Mouse (Mus musculus): ENCODE measurements at regions not wholly inside any gene's neighbourhood (a gene's known extent, or its start where the extent isn't known, plus 50 kb on each side); places are given as distances from the start of the nearest gene placed in this dataset.

DNA sequence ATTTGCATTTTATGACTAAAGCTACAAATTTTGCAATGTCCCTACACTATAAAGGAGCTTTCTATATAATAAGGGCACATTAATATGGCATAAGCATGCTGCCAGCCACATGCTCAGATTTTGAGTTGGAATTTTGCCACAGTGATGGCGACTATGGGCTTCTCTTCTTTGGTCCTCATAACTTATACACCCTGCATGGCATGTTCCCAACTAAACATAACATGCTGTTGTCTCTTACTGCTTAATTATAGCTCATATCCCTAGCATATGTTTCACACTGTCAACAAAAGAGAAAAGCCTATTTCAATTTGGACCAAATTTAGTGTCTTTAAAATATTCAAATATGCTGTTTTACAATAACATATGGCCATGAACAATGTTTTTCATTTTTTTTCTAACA, 1432.6 kb upstream of the Tenm3 start:
- Histone ChIP-seq H3K27ac (ENCODE audit: insufficient read depth, low read length) (no peak overlapping the region), H3K4me1 (ENCODE audit: control insufficient read depth, insufficient read depth, low read length) (no peaks in the 10 kb centered on the region), H3K4me3 (ENCODE audit: insufficient read depth, low read length) (no peak overlapping the region)
- TF ChIP-seq CTCF (IDR thresholded peaks at IDR 0.05; ENCODE audit: borderline replicate concordance, insufficient read depth, low read length) (no peak), POLR2A (IDR thresholded peaks at IDR 0.05; ENCODE audit: low read depth, low read length) (no peak)

DNA sequence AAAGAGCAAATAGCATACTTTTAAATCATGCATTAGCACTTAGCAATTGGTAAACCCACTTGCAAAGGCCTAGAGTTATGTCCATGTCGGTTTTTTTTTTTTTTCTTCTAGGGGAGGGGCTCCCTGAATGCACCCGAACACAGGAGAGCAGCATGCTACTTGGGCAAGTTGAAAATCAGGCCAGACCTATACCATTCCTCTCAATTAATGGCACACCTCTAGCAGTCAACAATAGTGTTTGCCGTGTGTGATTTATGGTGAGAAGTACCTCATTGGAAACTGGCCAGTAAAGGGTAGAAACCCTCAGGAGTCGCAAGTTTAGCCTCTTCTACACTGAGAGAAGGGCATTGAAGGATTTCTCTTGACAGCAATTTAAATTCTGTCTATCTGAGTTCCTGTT, 1421.0 kb upstream of the Tenm3 start:
- no peak for TF ChIP-seq CTCF (IDR thresholded peaks at IDR 0.05; ENCODE audit: borderline replicate concordance, insufficient read depth, low read length)
- Histone ChIP-seq H3K4me3 (ENCODE audit: insufficient read depth, low read length) (no peak overlapping the region), H3K27ac (ENCODE audit: insufficient read depth, low read length) (no peak overlapping the region), H3K4me1 (ENCODE audit: control insufficient read depth, insufficient read depth, low read length) (no peaks in the 10 kb centered on the region)

Measured in embryonic fibroblast, embryonic 13.5 days (primary cell).